Mouse (Mus musculus) thymus, postnatal 25 days (tissue): ENCODE results near the gene Osbpl2.

ENCODE experiments used
- DNase-seq: peaks from one replicate; pipeline ENCODE4 v3.0.0; 2022

The Osbpl2 gene

GRCm38 (mm10) chr2:180118661-180119438 is at the start of gene Osbpl2:
TSS of gene Osbpl2 (plus strand) at chr2:180119306.
- DNase-seq: peak; percentile 99

GRCm38 (mm10) chr2:180069770-180070480 is 49.2 kb upstream of the Osbpl2 start:
- DNase-seq: no peak

GRCm38 (mm10) chr2:180070481-180071453 is 48.3 kb upstream of the Osbpl2 start, which contains the start of gene Mtg2:
TSS of gene Mtg2 (plus strand) at chr2:180070588.
- DNase-seq: peak; percentile 93

GRCm38 (mm10) chr2:180071671-180072070 is 47.4 kb upstream of the Osbpl2 start:
- no peak for DNase-seq

GRCm38 (mm10) chr2:180072886-180073285 is 46.2 kb upstream of the Osbpl2 start:
- peak; percentile 58 for DNase-seq

GRCm38 (mm10) chr2:180077622-180078021 is 41.5 kb upstream of the Osbpl2 start:
- DNase-seq: no peak

- DNase-seq: no peak
Observed at GRCm38 (mm10) chr2:180080680-180081079, 38.4 kb upstream of the Osbpl2 start.

GRCm38 (mm10) chr2:180083063-180083462 is 36.0 kb upstream of the Osbpl2 start:
- DNase-seq: no peak

GRCm38 (mm10) chr2:180084565-180084964 is 34.5 kb upstream of the Osbpl2 start:
- no peak for DNase-seq

GRCm38 (mm10) chr2:180085926-180086636 is 33.0 kb upstream of the Osbpl2 start:
- no peak for DNase-seq

GRCm38 (mm10) chr2:180086637-180087027 is 32.5 kb upstream of the Osbpl2 start:
- DNase-seq: no peak

- no peak for DNase-seq
Observed at GRCm38 (mm10) chr2:180087472-180087871, 31.6 kb upstream of the Osbpl2 start.

GRCm38 (mm10) chr2:180090285-180090684 is 28.8 kb upstream of the Osbpl2 start:
- no peak for DNase-seq

GRCm38 (mm10) chr2:180095711-180096110 is 23.4 kb upstream of the Osbpl2 start:
- DNase-seq: peak; percentile 84

GRCm38 (mm10) chr2:180097585-180097984 is 21.5 kb upstream of the Osbpl2 start:
- no peak for DNase-seq

GRCm38 (mm10) chr2:180098167-180098566 is 20.9 kb upstream of the Osbpl2 start:
- DNase-seq: peak; percentile 20

- peak; percentile 84 for DNase-seq
Observed at GRCm38 (mm10) chr2:180099529-180099928, 19.6 kb upstream of the Osbpl2 start.

GRCm38 (mm10) chr2:180103151-180103977 is 15.7 kb upstream of the Osbpl2 start:
- DNase-seq: no peak

- peak; percentile 91 for DNase-seq
Observed at GRCm38 (mm10) chr2:180103978-180104658, 15.0 kb upstream of the Osbpl2 start, which contains the start of gene Hrh3. TSS of gene Hrh3 (minus strand) at chr2:180104488.

- no peak for DNase-seq
Observed at GRCm38 (mm10) chr2:180104659-180105377, 14.3 kb upstream of the Osbpl2 start.
